Mouse (Mus musculus) embryo, embryonic 10.5 days (tissue): ENCODE measurements at regions not wholly inside any gene's neighbourhood (a gene's known extent, or its start where the extent isn't known, plus 50 kb on each side); places are given as distances from the start of the nearest gene placed in this dataset.
A peak's percentile ranks its signal among the peaks of the same experiment; 100 is the strongest.

Source experiments
- DNase-seq: peaks from one replicate; pipeline ENCODE4 v3.0.0-alpha.2; 2015; ENCODE audit warnings: low spot score

DNA sequence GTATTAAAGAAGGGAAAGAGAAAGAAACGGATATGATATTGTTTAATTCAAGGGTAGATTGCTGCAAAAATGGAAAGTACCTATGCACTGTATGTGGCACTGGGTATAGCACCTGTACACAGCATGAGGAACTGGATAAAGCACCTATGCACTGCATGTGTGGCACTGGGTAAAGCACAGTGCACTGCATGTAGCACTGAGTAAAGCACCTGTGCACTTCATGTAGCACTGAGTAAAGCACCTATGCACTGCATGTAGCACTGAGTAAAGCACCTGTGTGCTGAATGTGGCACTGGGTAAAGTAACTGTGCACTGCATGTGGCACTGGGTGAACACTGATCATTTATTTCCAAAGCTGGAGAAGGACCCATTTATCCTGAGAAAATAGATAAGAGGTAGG lies 280.2 kb upstream of the Fam49a start:
- DNase-seq = no peak

DNA sequence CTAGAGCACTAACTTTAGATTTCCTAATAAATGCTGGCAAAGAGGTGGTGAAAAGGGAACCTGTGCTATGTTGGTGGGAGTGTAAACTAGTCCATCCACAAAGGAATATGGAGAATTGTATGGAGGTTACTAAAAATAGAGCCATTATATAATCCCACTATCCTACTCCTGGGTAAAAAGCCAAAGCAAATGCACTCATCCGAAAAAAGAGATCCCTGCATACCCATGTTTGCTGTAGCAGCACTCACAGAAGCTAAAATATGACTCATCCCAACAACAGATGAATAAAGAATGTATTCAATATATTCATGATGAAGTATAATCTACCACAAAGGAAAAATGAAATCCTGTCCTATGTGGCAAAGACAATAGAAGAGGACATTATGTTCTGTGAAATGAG lies 268.4 kb upstream of the Fam49a start:
- no peak for DNase-seq

DNA sequence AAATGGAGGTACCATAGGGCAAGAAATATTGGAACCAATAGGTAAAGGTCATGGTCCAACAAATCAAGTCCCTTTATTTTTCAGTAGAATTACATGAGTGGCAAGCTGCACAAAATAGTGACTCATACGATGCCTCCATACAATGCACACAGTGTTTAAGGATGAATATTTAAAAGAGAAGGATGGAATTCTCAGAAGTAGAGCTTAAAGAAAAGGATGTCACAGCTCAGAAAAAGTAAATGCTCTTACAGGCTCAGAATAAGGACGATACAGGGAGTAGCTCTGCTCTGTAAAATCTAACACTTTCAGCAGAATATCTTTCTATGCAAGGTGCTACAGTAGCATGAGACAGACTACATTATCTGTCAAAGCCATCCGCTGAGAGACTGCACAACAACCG lies 262.7 kb upstream of the Fam49a start:
- DNase-seq = no peak

DNA sequence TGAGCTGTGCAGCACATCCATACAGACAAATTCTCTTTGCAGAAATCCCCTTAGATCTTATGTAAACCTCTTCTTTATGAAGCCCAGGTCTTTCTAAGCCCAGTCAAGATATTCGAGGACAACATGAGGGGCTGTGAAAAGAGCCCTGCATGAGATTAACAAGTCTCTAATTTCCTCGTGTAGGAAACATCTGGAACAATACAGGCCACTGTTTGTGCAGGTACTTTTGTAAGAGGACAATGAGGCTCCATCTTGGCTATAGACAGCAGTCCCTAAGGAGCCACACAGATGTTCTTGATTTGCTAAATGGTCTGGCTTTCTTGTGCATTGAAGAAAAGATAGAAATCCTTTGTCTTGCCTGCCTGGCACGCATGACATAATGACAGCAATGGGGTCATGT lies 259.5 kb upstream of the Fam49a start:
- peak; percentile 39 for DNase-seq

DNA sequence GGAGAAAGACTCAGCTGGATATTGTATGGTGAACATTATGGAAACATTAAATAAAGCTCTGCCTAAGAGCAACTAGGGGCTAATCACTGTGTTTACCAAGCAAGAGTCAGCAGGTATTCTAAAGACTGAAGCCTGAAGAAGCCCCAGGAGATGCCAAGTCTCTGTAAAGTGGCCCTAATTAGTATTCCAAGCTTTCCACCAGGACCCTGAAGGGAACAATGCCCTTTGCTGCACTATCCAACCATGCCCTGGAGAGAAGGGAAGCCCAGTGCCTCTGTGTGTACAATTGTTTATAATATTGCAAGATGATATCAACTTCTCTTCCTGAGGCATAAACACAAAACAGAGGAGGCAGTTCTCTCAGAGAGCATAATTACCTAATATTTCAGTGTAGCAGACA lies 251.3 kb upstream of the Fam49a start:
- DNase-seq = no peak

DNA sequence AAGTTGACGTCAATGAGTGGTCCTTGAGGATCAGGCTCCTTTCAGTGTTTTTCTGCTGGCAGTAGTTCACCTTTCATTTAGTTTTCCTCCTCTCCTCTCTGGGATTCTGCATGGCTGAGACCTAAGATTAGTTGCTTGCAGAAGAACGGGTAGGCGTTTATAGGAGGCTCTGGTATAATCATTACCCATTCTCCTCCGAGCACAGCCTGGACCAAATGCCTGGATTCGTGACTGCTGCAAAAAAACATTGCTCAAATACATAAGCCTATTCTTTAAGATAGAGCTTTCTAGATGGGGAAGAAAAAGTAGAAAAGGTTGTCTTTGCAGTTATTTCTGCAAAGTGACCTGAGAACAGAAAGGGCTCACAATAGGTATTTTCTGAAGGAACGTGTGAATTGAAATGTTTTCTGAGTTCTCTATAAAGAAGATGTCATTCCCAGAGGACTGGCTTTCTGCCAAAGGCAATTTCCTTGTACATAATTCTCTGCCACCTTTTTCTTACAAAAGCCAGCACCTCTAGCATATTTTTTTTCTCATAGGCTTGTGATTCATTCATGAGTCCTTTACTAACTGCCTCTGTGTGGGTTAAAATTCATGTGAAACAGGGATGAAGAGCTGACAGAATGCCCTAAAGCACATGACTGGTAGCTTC lies 238.0 kb upstream of the Fam49a start:
- DNase-seq = no peak

DNA sequence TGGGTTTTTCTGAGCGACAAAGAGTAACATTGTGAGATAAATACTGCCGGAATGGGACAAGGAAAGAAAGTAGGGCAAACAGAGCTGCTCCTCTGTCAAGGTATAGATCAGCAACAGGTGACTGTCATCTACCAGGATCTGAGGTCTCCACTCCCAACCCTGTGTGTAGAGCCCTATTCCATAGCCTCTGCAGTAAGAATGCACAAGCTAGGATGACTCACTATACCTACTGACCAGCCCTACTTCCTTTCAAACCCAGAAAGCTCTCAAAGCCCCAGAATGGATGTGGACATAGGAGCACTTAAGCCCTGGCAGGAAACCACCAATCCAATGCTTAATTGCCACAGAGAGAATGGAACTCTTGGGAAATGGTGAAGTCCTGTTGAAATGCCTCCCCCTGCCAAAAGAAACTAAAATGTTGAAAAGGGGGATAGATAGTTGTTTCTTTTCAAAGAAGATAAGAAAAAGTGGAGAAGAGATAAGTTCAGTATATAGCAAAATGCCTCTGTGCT lies 231.8 kb upstream of the Fam49a start:
- DNase-seq = no peak

DNA sequence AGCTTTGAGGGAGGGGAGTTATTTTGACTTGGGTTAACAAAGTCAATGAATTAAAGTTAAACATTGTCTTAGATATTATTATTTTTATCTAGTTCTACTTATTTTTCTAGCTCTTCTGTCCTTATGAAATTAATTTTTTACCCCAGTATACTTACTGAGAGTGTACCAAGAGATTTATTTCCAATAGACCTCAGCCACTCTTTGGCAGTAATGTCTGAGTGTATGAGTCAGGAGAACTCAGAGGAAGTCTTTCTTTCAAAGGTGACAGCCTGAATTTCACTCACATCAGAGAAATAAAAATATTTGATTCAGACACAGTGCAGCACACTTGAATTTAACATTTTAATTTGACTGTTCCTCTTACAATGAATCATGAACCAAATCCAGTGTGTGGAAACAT lies 227.4 kb upstream of the Fam49a start:
- no peak for DNase-seq

DNA sequence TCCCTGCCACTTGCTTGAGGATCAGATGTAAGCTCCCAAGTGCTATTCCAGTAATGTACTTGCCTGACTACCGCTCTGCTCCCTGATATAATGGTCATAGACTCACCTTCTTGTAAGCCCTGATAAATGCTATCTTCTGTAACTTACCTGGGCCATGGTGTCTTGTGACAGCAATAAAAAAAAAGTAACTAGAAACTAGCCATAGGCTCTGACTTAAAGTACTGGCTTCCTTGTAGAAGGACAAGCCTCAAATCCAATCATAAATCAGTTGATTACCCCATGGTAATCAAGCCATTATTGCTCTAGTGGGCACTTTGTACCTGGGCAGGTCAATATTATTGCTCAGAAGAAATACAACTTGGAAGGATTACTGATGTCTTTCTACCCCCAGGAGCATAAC lies 222.7 kb upstream of the Fam49a start:
- no peak for DNase-seq

DNA sequence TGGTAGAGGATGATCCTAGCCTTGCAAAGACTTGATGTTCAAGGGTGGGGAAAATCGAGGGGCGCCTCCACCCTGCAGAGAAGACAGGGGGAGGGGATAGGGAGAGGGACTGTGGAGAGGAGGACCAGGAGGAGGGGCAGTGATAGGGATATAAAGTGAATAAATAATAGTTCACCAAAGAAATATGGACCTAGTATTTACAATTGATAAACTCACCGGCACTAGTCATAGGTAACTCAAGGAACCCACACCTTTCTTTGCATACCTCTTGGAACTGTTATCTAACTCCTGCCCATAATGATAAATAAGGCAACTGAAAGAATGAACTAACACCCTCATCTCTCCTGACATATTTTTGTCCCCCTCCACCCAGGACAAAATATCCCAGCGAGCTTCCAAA lies 199.7 kb upstream of the Fam49a start:
- DNase-seq = no peak

DNA sequence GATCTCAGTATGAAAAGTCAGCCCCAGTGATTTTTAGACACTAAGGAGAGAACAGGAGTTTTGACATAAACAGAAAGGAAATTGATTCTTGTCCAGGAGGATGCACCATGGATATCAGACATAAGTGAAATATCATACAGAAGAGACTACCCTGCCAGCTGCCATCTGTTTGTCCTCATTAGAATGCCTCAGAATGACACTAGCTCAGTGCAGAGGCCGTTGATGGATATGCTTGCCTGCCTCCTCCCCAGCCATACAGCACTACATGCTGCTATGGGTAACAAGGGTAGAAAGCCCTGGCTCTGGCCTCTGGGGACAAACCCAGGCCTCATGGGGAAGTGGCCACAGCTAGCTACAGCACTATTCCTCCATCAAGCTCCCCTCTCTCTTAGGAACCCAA lies 198.0 kb upstream of the Fam49a start:
- no peak for DNase-seq

DNA sequence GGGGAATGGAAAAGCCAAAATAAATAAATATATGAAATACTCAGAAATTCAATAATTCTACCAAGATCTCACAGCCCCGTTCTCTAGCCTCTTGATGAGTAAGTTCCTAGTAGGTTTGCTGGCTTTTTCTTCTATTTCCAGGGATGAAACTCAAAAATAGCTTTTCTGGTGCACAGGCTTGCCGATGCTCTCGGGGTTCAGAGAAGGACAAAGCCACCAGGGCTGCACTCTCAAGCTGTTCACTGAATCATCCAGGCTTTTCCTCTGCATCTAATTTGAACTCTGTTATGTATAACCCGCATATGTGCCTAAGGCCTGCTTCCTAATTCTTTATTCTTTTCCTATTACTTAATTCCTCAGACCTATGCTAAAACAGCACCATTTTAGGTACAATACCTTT lies 197.5 kb upstream of the Fam49a start:
- no peak for DNase-seq

DNA sequence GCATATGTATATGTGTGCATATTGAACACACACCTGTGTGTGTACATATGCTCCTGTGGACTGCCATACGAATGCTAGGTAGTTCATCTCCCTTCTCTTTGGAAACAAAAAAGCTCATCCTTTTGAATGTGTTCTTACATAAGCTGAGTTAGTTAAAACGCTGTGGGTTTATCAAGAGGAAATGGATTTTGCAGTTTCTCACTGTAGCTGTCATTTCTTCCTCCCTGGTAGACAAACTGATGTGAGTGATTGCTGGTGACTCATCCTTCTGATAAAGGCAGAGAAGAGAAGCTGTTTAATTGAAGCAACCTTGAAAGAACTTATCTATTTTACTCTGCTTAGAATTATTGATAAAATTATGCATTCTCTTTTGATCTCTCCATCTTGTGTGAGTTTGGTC lies 173.6 kb upstream of the Fam49a start:
- no peak for DNase-seq
